Mouse (Mus musculus) mesoderm, embryonic 11.5 days (tissue): Measurements from ENCODE around the gene Ssbp3.

Source experiments
- DNase-seq: peaks from one replicate; pipeline ENCODE4 v3.0.0-alpha.2; 2012; ENCODE audit warnings: low read depth, low spot score

Ssbp3 gene

GRCm38 (mm10) chr4:107096841-107097373, 186.4 kb downstream of the Ssbp3 start, which contains the start of gene Cdcp2:
Gene Cdcp2, plus strand, starts transcription at chr4:107096891.
- no peak for DNase-seq

- no peak for DNase-seq
Measured at GRCm38 (mm10) chr4:107097871-107098270, 187.4 kb downstream of the Ssbp3 start.

- DNase-seq: no peak
Measured at GRCm38 (mm10) chr4:107098375-107098774, 187.9 kb downstream of the Ssbp3 start.

- no peak for DNase-seq
Measured at GRCm38 (mm10) chr4:107098791-107099525, 188.5 kb downstream of the Ssbp3 start.
